Mouse (Mus musculus) CD8-positive naive resting alpha-beta T cell, adult 2 months (primary cell): ENCODE results near the gene Fam241a.

ENCODE experiments used
- DNase-seq, 2 experiments: peaks; one replicate each; pipeline ENCODE4 v3.0.0; 2022; ENCODE audit warnings: low read depth in 2 of 2, low spot score in 2 of 2

Gene Fam241a

GRCm38 (mm10) chr3:127879968-127880367, 16.2 kb downstream of the Fam241a start:
- no peak for DNase-seq

- peak; percentile 65 for DNase-seq
Measured at GRCm38 (mm10) chr3:127875509-127875908, 20.6 kb downstream of the Fam241a start.

GRCm38 (mm10) chr3:127875059-127875458, 21.1 kb downstream of the Fam241a start:
- DNase-seq, result peak; percentile 49 to 52

GRCm38 (mm10) chr3:127874254-127874883, 21.8 kb downstream of the Fam241a start:
- DNase-seq, result no peak

- DNase-seq, result no peak
Measured at GRCm38 (mm10) chr3:127871575-127871974, 24.5 kb downstream of the Fam241a start.

DNA sequence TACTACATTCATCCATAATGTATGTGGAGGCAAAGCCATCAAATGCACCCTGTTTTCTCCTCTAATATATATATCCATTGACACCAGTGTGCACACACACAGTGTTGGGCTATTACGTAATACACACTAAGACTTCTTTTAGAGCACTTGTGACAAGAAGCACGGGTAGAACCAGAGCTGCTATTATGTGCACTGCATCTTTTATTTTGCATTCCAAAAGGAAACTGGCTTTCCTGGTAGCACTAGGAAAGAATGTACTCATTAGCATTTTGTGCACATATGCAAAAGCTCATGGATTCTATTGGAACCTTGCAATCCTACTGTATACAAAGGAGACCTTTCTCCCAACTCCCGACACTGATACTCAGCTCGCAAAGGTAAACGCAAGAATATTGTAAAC, 27.2 kb downstream of the Fam241a start:
- DNase-seq, result no peak

GRCm38 (mm10) chr3:127868046-127868758, 27.9 kb downstream of the Fam241a start:
- DNase-seq, result peak; percentile 73 to 80

GRCm38 (mm10) chr3:127864242-127864641, 31.9 kb downstream of the Fam241a start:
- DNase-seq, result no peak

DNA sequence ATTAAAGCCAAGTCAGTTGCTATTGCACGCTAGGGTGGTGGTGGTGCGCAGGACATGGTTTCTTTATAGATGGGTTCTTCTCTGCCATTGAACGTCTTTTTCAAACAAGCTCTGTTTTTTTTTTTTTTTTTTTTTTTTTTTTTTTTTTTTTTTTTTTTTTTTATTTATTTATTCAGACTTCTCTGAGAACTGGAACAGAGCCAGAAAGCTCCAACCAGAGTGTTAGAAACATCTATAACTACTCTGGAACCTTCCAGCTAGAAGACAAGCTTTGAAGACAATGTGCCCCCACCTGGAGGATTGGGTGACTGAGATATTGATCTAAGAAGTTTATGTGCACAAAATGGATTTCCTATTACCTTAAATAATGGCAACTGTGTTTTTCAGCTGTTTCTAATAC, 32.6 kb downstream of the Fam241a start:
- peak in 1 of 2 experiments; percentile 33 for DNase-seq

DNA sequence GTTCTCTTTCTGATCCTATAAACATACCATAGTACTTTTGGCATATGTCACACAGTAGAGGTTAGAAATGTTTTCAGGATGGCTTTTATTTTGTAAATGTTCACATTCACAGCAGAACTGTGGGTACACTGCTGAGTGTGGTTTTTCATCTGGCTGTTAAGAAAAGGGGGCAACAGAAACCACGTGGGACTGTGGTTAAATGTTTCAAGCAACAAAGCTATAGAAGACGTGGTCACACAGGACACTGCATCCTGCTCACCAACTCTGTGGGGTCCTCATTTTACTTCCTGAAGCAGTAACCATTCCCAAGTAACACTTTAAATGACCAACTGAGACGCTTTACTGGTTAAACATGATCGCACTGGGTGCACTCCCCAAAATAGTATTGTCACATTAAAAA, 33.6 kb downstream of the Fam241a start:
- peak; percentile 58 for DNase-seq

- DNase-seq, result no peak
Measured at GRCm38 (mm10) chr3:127861340-127861739, 34.8 kb downstream of the Fam241a start.

GRCm38 (mm10) chr3:127853431-127854206, 42.5 kb downstream of the Fam241a start:
- DNase-seq, result peak; percentile 76 to 83

- no peak for DNase-seq
Measured at GRCm38 (mm10) chr3:127852722-127853121, 43.4 kb downstream of the Fam241a start.

GRCm38 (mm10) chr3:127850776-127851646, 45.1 kb downstream of the Fam241a start:
- DNase-seq, result no peak

- no peak for DNase-seq
Measured at GRCm38 (mm10) chr3:127849922-127850321, 46.2 kb downstream of the Fam241a start.

DNA sequence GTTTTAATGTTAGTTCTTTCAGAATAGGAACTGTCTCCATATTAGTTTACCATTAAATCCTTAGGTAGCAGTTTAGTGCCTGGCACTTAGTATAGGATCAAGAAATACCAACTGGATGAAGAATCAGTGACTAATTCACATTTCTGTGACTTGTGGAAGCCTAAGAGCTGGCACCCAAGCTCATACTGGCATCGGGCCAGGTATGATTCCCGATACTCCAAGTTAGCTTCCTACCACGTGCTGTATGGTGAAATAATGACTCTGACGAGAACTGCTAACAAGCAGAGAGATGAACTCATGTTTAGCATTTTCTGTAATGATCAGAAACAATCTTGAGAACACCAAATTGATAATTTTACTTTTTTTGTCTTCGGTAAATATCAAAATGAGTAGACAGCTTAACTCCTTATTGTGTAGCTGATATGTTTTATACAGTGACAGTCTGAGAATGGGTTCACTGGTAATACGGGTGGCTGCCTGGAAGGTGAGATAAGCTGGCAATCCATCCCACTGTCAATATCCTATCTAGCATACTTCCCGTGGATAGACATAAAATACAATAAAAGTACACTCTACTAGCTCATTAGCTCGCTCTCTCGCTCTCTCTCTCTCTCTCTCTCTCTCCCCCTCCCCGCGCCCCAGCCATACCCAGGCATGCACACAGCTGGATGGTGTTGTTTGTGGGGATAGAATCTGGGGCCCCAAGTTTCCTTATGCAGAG, 47.9 kb downstream of the Fam241a start:
- no peak for DNase-seq

DNA sequence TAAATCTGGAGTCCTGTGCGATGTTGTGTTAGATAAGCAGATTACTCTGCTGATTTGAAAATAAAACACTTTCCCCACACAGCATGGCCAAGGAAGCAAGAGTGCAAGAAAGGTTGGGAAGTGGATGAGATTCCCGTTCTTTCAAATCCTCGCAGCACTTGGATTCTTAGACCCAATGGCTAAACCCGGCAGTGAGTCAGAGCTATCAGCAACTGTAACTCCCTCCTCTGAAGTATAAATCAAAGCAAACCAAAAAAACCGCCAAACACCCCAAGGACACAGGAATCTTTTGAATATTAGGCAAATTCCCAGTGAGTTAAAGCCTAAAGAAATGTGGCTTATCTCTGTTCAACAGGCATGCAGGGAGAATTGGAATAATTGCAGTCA, 52.2 kb downstream of the Fam241a start:
- no peak for DNase-seq

DNA sequence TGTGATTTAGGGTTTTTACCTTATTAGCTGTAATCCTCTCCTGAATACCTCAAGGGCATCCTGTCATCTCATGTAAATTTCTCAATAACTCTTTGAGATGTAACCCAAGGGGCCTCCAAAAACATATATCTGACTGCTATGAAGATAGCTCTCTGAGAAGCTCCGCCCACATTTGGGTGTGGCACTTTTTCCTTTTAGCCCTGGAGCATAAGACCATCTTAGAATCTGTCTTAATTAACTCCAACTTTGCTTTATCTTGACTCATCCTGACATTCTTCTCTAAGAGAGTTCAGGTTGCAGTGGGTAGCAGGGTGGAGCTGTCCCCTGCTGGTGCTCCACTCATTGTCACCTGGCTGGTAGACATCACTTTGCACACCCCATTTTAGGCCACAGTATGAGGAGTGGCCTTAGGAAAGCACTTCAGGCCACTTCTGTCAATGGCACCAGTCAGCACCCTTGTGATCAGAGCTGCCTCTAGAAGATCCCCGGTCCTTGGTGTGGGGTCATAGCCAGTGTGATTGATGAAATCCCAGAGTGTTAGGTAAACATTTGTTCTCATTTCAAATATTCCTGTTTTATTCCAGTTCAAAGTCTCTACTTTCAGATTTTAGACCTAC, 52.7 kb downstream of the Fam241a start:
- no peak for DNase-seq

DNA sequence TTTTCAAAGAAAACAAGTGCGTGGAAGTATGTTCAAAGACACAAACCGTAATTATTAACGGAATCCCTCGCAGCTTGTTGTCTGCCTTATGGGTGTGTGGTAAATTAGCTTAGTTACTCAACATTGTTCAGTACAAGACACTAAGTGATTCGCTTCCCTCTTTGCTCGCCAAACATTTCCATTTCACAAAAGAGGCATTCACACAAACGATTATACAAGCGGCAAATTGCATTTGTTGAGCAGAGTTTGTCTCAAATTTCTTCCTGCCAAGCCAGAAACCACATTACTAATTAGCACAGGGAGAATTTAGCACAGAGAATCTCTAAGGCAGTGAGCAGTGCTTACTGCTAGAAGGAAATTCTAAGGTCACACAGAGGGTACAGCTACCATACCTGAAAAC, 54.2 kb downstream of the Fam241a start:
- no peak for DNase-seq
